ENCODE assay signal across 42 mouse cellular contexts in genomic region chr11:79283350-79284030, GRCm38 (mm10). TPM values are rescaled to one million over a fixed set of nuclear protein-coding genes. Genes with fewer than 3 reads are reported as not detected.
"Had no signal": no experiment of that assay in that cellular context is flagged by ENCODE, and none has a peak within 500 bp of the region (broad histone marks: within the 10 kb centered on the region; RNA-seq: fewer than 3 reads in every experiment).

No protein-coding gene starts in this region.

- H3K36me3 ChIP-seq: limb, embryonic 10.5 days; limb, embryonic 12.5 days; limb, embryonic 13.5 days; limb, embryonic 15.5 days; liver, embryonic 12.5 days; liver, embryonic 13.5 days; liver, embryonic 15.5 days; lung, embryonic 15.5 days; midbrain, embryonic 10.5 days; midbrain, embryonic 12.5 days; midbrain, embryonic 13.5 days; midbrain, embryonic 15.5 days; neural tube, embryonic 12.5 days had no signal

- H3K27ac ChIP-seq: left cerebral cortex, adult 2 months; limb, embryonic 10.5 days; limb, embryonic 12.5 days; limb, embryonic 13.5 days; limb, embryonic 15.5 days; liver, embryonic 12.5 days; liver, embryonic 13.5 days; liver, embryonic 14.5 days; liver, embryonic 15.5 days; lung, embryonic 15.5 days; macrophage; midbrain, embryonic 10.5 days; midbrain, embryonic 12.5 days; midbrain, embryonic 13.5 days; midbrain, embryonic 15.5 days; neural tube, embryonic 12.5 days had no signal

- H3K4me1 ChIP-seq: midbrain, embryonic 10.5 days; midbrain, embryonic 12.5 days; midbrain, embryonic 15.5 days; neural tube, embryonic 12.5 days had no signal

- H3K4me2 ChIP-seq: limb, embryonic 12.5 days; limb, embryonic 13.5 days; limb, embryonic 15.5 days; liver, embryonic 12.5 days; liver, embryonic 13.5 days; liver, embryonic 15.5 days; lung, embryonic 14.5 days; lung, embryonic 15.5 days; midbrain, embryonic 11.5 days; midbrain, embryonic 12.5 days; midbrain, embryonic 13.5 days; midbrain, embryonic 15.5 days; neural tube, embryonic 12.5 days had no signal

- ATAC-seq: liver, embryonic 12.5 days; liver, postnatal 0 days; lung, postnatal 0 days; midbrain, embryonic 13.5 days; midbrain, embryonic 15.5 days; midbrain, embryonic 16.5 days had no signal

- H3K4me3 ChIP-seq: left cerebral cortex, adult 2 months; limb, embryonic 10.5 days; limb, embryonic 12.5 days; limb, embryonic 13.5 days; limb, embryonic 15.5 days; liver, embryonic 12.5 days; liver, embryonic 13.5 days; liver, embryonic 15.5 days; lung, embryonic 15.5 days; megakaryocyte, embryonic 14.5 days; midbrain, embryonic 10.5 days; midbrain, embryonic 12.5 days; midbrain, embryonic 13.5 days; midbrain, embryonic 15.5 days; myocyte; neural tube, embryonic 12.5 days had no signal

- H3K9ac ChIP-seq: limb, embryonic 12.5 days; limb, embryonic 13.5 days; limb, embryonic 15.5 days; liver, embryonic 12.5 days; liver, embryonic 13.5 days; liver, embryonic 14.5 days; liver, embryonic 15.5 days; liver, postnatal 0 days; lung, embryonic 14.5 days; lung, embryonic 15.5 days; midbrain, embryonic 12.5 days; midbrain, embryonic 13.5 days; midbrain, embryonic 15.5 days; neural tube, embryonic 12.5 days had no signal

- DNase-seq: left cerebral cortex, postnatal 4 days; liver; liver, embryonic 13.5 days; liver, postnatal 0 days; lung, adult 18-20 months; lung, adult 2 months; lung, embryonic 14.5 days; lung, postnatal 10 days; lung, postnatal 14 days; lung, postnatal 36 days; lung, postnatal 4 days; midbrain, embryonic 14.5 days had no signal

- H3K27me3 ChIP-seq: limb, embryonic 12.5 days; limb, embryonic 13.5 days; limb, embryonic 15.5 days; liver, embryonic 12.5 days; liver, embryonic 13.5 days; liver, embryonic 15.5 days; lung, embryonic 15.5 days; megakaryocyte, embryonic 14.5 days; midbrain, embryonic 12.5 days; midbrain, embryonic 13.5 days; midbrain, embryonic 15.5 days; neural tube, embryonic 12.5 days had no signal

- H3K9me3 ChIP-seq: limb, embryonic 10.5 days; limb, embryonic 13.5 days; liver, embryonic 13.5 days; liver, embryonic 15.5 days; lung, embryonic 15.5 days; midbrain, embryonic 10.5 days; midbrain, embryonic 12.5 days; midbrain, embryonic 15.5 days; neural tube, embryonic 12.5 days had no signal

RNA-seq across cellular contexts. Expression of gene Gm9964, which starts 13.2 kb away (rescaled TPM):
- total RNA-seq: megakaryocyte progenitor cell, adult 5-6 weeks; megakaryocyte, adult 5-6 weeks; megakaryocyte-erythroid progenitor cell, adult 5-6 weeks; midbrain, postnatal 0 days; monocyte, adult 5-6 weeks had no signal
- polyA plus RNA-seq: limb, embryonic 10.5 days; limb, embryonic 11.5 days; limb, embryonic 12.5 days; limb, embryonic 13.5 days; limb, embryonic 14.5 days; limb, embryonic 15.5 days; liver, embryonic 12.5 days; liver, embryonic 13.5 days; liver, embryonic 14.5 days; liver, embryonic 15.5 days; liver, embryonic 16.5 days; liver, postnatal 0 days; lung, adult 2 months; lung, embryonic 14.5 days; lung, embryonic 16.5 days; lung, postnatal 0 days; macrophage; midbrain, embryonic 10.5 days; midbrain, embryonic 11.5 days; midbrain, embryonic 12.5 days; midbrain, embryonic 13.5 days; midbrain, embryonic 14.5 days; midbrain, embryonic 15.5 days; midbrain, embryonic 16.5 days; myocyte; neural tube, embryonic 11.5 days; neural tube, embryonic 12.5 days had no signal
